Mouse (Mus musculus) brain, embryonic 14.5 days (tissue): Measurements from ENCODE around the gene Ripply1.

Experiments used
- CTCF ChIP-seq: fragments of 200-500 bp; IDR thresholded peaks from 2 replicates; pipeline ENCODE4 v1.5.1; 2012; ENCODE audit warnings: inconsistent platforms, mild to moderate bottlenecking, moderate library complexity, borderline replicate concordance; ENCODE audit not compliant: insufficient read depth, insufficient read length; ENCODE audit errors: extremely low read depth
- POLR2A ChIP-seq: fragments of 200-500 bp; IDR thresholded peaks from 2 replicates; pipeline ENCODE4 v1.6.1; 2012; ENCODE audit warnings: mild to moderate bottlenecking, inconsistent platforms, borderline replicate concordance; ENCODE audit not compliant: poor library complexity, insufficient read depth, insufficient read length, severe bottlenecking; ENCODE audit errors: extremely low read depth

DNA sequence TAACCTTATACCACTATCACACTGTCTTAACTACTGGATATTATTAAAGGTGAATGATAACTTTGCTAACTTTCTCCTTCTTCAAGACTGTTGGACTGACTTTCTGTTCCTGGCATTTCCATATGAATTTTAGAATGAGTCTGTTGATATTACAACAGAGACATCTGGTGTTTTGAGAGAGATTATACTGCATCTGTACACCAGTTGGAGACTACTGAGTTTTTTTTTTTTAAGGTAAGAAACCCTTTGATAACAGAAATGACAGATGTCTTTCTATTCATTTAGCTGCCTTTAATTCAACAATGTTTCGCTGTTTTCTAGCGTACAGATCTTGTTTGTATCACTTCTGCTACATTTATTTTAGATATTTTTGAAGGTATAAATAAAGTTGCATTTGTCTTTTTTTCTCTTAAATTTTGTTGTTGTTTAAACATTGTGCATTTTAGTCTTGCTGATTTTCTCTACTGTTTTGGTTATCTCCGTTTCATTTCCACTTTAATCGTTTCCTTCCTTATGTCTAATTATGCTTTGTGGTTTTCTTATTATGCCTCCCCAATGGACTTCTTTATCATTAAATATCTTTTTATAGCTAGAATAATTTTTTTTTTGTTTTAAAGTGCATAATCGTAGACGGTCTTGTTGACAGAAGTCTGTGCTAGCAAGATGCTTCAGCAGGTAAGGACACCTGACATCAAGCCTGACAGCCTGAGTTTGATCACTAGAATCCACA, 46.4 kb upstream of the Ripply1 start:
- TF ChIP-seq CTCF = no peak
- no peak for TF ChIP-seq POLR2A
